Mouse (Mus musculus): ENCODE results near the gene Ankrd27.
"Not testable (repeated sequence)": the region's sequence is repeated elsewhere in the genome, so short reads cannot be mapped to it uniquely, and the experiment has no call there.

Ankrd27 gene

GRCm38 (mm10) chr7:35586055-35586905 lies at the start of gene Ankrd27:
Gene Ankrd27 (plus strand): TSS chr7:35586244.
- peak; percentile 88 to 93 for DNase-seq (ENCODE audit: low read depth in 2 of 2, low spot score in 2 of 2)

GRCm38 (mm10) chr7:35537562-35537961 lies 48.5 kb upstream of the Ankrd27 start, which contains the start of gene Tdrd12:
Gene Tdrd12 (minus strand): TSS chr7:35537745.
- DNase-seq (ENCODE audit: low read depth in 2 of 2, low spot score in 2 of 2), result no peak

- peak; percentile 48 to 69 for DNase-seq (ENCODE audit: low read depth in 2 of 2, low spot score in 2 of 2)
Observed at GRCm38 (mm10) chr7:35545881-35546280, 40.2 kb upstream of the Ankrd27 start.

GRCm38 (mm10) chr7:35553751-35554604 lies 32.1 kb upstream of the Ankrd27 start:
- DNase-seq (ENCODE audit: low read depth in 2 of 2, low spot score in 2 of 2), result peak in 1 of 2 experiments; percentile 26

GRCm38 (mm10) chr7:35554605-35555175 lies 31.4 kb upstream of the Ankrd27 start:
- peak in 1 of 2 experiments; percentile 33 for DNase-seq (ENCODE audit: low read depth in 2 of 2, low spot score in 2 of 2)

GRCm38 (mm10) chr7:35555224-35556204 lies 30.5 kb upstream of the Ankrd27 start:
- peak; percentile 77 to 81 for DNase-seq (ENCODE audit: low read depth in 2 of 2, low spot score in 2 of 2)

GRCm38 (mm10) chr7:35556205-35556603 lies 29.8 kb upstream of the Ankrd27 start, which contains the start of gene Nudt19:
Gene Nudt19 (minus strand): TSS chr7:35556304.
- DNase-seq (ENCODE audit: low read depth in 2 of 2, low spot score in 2 of 2), result no peak

- no peak for DNase-seq (ENCODE audit: low read depth in 2 of 2, low spot score in 2 of 2)
Observed at GRCm38 (mm10) chr7:35556905-35557304, 29.1 kb upstream of the Ankrd27 start.

GRCm38 (mm10) chr7:35557577-35557976 lies 28.5 kb upstream of the Ankrd27 start:
- no peak for DNase-seq (ENCODE audit: low read depth in 2 of 2, low spot score in 2 of 2)

GRCm38 (mm10) chr7:35558681-35559080 lies 27.4 kb upstream of the Ankrd27 start:
- no peak for DNase-seq (ENCODE audit: low read depth in 2 of 2, low spot score in 2 of 2)

GRCm38 (mm10) chr7:35559838-35560237 lies 26.2 kb upstream of the Ankrd27 start:
- no peak for DNase-seq (ENCODE audit: low read depth in 2 of 2, low spot score in 2 of 2)

GRCm38 (mm10) chr7:35563071-35563470 lies 23.0 kb upstream of the Ankrd27 start:
- no peak for DNase-seq (ENCODE audit: low read depth in 2 of 2, low spot score in 2 of 2)

- DNase-seq (ENCODE audit: low read depth in 2 of 2, low spot score in 2 of 2), result no peak
Observed at GRCm38 (mm10) chr7:35564067-35564865, 21.8 kb upstream of the Ankrd27 start.

GRCm38 (mm10) chr7:35564872-35565271 lies 21.2 kb upstream of the Ankrd27 start:
- DNase-seq (ENCODE audit: low read depth in 2 of 2, low spot score in 2 of 2), result not testable (repeated sequence)

GRCm38 (mm10) chr7:35565965-35566364 lies 20.1 kb upstream of the Ankrd27 start:
- not testable (repeated sequence) for DNase-seq (ENCODE audit: low read depth in 2 of 2, low spot score in 2 of 2)

GRCm38 (mm10) chr7:35569724-35570123 lies 16.3 kb upstream of the Ankrd27 start:
- DNase-seq (ENCODE audit: low read depth in 2 of 2, low spot score in 2 of 2), result not testable (repeated sequence)

- not testable (repeated sequence) for DNase-seq (ENCODE audit: low read depth in 2 of 2, low spot score in 2 of 2)
Observed at GRCm38 (mm10) chr7:35570883-35571282, 15.2 kb upstream of the Ankrd27 start.

- peak; percentile 28 to 52 for DNase-seq (ENCODE audit: low read depth in 2 of 2, low spot score in 2 of 2)
Observed at GRCm38 (mm10) chr7:35579849-35580248, 6.2 kb upstream of the Ankrd27 start.

- DNase-seq (ENCODE audit: low read depth in 2 of 2, low spot score in 2 of 2), result no peak
Observed at GRCm38 (mm10) chr7:35582719-35583118, 3.3 kb upstream of the Ankrd27 start.

All from CD8-positive naive resting alpha-beta T cell, adult 2 months (primary cell).